Mouse (Mus musculus) lung, postnatal 14 days (tissue): Measurements from ENCODE around the gene Llcfc1.

Experiments used
- DNase-seq: peaks from one replicate; pipeline ENCODE4 v3.0.0; 2021

Llcfc1 gene

DNA sequence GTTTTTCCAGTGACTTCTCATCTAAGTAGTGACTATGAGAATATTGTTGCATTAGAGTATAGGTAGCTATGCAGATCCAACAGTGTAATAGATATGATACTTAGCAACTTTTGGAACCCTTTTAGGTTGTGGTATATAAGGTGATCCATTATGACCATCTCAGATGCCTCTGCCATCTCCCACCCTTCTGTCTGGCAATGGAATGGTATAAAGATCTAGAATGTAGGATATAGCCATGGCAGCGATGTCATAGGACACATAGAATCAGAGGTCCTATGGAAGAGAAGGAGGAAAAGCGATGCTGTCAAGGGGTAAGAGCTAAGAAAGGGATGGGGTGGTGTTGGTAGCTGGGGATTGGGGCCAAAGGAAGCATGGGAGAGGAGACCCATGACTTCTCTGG lies at the start of gene Llcfc1:
TSS of gene Llcfc1 (plus strand) at position 301 of the 400 bp plus-strand sequence.
- no peak for DNase-seq

GRCm38 (mm10) chr6:41635211-41635610 lies 49.0 kb upstream of the Llcfc1 start:
- DNase-seq = no peak

GRCm38 (mm10) chr6:41636178-41636577 lies 48.1 kb upstream of the Llcfc1 start, which contains the start of gene Trpv6:
TSS of gene Trpv6 (minus strand) at chr6:41636405.
- DNase-seq = peak; percentile 21

DNA sequence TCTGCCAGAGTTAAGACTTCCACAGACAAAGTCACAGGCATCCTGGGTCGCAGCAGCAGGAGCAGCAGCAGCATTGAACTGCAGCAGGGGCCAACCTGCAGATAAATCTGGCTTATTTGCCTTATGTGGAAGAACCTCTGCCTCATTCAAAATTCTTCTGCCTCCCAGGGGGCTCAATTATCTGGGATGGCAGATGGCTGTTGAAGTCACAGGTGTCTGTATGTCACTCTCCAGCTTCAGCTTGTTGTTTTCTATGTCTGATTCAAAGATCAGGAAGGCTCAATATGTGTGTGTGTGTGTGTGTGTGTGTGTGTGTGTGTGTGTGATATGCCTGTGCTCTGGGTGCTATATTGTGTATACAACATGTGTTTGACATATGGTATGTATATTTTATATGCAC lies 46.8 kb upstream of the Llcfc1 start:
- DNase-seq = no peak

DNA sequence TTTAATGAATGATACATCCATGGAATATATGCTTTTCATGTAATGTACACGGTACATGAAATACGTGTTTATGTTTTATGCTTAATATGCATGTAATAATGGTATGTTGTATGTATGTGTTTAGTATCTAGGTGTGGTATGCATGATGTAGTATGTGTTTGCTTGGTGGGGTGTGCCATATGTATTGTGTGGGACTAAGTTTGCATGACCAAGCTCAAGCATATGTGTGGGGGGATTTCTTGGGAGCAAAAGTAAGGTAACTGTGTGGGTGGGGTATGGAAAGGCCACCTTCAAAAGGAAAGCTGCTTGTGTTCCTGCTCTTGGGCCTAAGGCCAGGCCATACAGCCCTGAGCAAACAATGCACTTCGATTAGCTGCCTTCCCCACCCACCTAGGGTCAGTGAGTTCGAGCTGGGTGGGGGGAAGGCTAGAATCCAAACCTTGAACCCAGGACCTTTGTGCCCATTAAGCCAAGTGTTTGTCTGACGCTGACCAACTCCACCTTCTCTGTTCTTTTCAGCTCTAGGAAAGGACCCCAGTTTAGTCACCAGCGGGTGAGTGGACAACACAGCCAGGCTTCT lies 46.2 kb upstream of the Llcfc1 start:
- DNase-seq = no peak

DNA sequence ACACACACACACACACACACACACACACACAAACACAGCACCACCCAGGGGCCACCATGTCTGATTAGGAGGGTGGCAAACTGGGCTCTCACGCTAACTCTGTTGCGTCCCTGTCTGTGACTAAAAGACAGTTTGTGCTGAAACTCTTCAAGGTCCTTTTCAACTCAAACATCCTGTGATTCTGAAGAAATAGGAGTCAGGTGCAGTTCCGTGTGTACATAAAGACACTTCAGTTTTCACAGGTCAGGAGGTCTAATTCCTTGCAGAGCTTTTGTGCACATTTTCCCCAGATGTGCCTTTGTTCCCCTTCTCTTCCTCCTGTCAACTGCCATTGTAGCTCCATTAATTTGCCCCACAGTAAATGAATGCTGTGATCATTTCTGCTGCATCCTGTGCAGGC lies 43.8 kb upstream of the Llcfc1 start:
- no peak for DNase-seq

DNA sequence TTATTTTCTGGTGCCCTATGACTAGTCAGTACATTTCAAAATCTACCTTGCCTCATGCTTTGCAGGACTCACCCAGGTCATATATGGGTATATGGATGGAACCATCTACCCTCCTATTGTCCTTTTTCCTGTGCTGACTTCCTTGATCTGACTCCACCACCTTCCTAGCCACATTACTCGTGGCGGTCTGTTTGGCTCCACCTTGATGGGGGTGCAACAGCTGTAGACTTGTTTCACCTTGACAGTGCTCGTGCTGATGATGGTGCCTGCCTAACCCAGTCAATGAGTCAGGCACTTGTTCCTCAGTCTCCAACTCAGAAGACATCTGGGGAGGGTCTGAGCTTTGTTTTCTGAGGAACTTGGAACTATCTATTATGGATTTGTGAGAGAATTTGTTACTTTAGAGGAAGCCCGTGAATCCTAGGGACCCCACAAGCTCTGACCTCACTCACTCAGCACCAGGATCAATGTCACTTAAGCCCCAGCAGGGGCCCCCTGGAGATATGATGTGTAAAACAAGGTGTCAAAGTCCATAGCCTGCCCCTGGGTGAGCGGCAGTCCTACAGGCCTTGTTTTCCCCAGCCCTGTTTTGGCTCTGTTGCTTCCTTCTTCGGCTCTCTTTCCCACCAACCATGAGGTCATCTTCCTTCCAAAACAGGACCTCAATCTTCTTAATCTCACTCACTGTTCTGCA lies 42.9 kb upstream of the Llcfc1 start:
- DNase-seq = no peak

GRCm38 (mm10) chr6:41642765-41643164 lies 41.5 kb upstream of the Llcfc1 start:
- no peak for DNase-seq

DNA sequence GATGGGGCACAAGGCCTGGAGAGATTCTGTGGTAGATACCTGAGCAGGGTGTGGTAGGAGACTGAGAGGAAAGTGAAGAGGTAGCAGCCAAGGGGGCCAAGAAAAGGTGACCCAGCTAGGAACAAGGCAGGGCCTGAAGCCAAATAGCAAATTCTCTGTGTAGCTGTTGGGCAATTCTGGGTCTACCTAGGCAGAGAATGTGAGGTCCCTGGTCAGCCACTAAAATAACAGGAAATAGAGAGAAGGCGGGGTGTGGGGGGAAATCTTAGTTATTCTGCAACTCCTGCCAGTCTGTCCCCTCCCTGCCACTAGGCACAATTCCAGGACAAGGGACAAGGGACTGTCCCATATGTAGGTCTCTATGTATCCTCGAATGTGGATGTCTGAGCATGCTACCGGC lies 41.0 kb upstream of the Llcfc1 start:
- peak; percentile 30 for DNase-seq

DNA sequence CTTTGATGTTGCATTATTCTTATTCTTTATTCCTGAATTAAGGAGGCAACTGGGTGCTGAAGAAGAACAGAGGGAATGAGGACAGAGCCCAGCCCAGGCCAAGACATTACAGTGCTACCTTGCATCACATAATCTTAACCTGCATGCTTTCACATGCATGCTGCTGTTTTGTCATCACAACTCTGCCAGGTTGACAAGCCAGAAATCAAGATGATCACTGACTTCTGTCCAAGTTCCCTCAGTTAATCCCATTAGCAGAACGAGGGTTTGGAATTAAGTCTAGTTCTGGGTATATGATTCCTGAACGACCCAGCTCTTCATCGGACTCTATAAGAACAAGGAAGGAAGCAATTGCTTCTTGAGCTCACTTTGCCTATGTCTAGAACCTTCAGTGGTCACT lies 38.0 kb upstream of the Llcfc1 start:
- DNase-seq = no peak

- no peak for DNase-seq
These were observed 37.6 kb upstream of the Llcfc1 start for GRCm38 (mm10) chr6:41646672-41647071.

- no peak for DNase-seq
These were observed 31.1 kb upstream of the Llcfc1 start for GRCm38 (mm10) chr6:41653173-41653572.

DNA sequence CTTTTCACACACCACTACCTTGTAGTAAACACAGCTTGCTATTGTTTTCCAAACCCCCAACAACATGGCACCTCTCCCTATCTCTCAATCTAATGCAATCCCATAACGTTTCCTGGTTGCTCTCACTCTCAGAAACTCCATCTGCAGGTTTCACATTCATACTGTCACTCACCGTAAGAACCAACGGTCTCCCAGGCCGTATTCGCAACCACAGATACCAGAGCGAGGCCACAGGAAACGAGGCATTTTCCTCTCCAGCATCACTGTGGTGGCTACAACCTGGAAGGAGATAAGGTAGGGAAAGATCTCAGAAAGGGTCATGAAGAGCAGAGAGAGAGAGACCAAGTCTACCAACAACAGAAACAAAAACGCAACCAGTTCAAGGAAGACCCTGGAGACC lies 29.6 kb upstream of the Llcfc1 start:
- DNase-seq = no peak

- DNase-seq = no peak
These were observed 25.7 kb upstream of the Llcfc1 start for GRCm38 (mm10) chr6:41658487-41658886.

GRCm38 (mm10) chr6:41662320-41662719 lies 21.9 kb upstream of the Llcfc1 start:
- peak; percentile 20 for DNase-seq

DNA sequence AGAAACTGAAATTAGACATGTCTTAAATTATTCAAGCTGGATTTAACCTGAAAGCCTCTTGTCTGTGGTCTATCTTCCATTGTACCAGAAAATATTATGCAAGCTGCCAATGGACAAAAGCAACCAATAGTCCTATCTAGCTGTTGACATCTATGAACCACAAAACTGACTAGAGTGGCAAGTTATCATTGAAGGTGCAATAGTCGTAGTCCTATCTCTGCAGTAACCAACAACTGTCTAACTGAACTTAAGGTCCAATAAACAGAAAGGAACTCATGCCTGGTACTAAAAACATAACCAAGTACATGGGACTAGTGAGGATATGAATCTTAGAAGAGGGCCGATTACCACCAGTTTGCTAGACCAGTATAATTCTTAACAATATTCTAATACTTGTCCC lies 7.7 kb upstream of the Llcfc1 start:
- no peak for DNase-seq

DNA sequence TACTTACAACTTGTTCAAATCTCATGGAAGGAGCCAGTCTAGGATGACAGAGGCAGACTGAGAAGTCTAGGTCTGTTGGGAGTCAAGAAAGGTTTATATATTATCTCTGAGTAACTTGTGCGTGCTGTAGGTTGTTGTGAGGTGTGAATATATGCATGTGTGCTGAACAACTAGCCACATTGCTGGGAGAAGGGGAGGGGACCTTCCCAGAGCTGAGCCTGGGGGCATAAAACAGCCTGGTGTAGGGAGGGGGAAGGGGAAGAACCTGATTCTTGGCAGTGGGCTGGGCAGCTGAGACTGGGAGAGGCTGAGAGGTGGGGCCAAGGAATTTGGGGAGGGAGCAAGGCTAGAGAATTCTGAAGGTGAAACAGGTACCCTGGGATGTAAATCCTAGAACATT lies 3.6 kb upstream of the Llcfc1 start, which contains the start of gene Trpv5:
TSS of gene Trpv5 (minus strand) at position 101 of the 400 bp plus-strand sequence.
- no peak for DNase-seq

DNA sequence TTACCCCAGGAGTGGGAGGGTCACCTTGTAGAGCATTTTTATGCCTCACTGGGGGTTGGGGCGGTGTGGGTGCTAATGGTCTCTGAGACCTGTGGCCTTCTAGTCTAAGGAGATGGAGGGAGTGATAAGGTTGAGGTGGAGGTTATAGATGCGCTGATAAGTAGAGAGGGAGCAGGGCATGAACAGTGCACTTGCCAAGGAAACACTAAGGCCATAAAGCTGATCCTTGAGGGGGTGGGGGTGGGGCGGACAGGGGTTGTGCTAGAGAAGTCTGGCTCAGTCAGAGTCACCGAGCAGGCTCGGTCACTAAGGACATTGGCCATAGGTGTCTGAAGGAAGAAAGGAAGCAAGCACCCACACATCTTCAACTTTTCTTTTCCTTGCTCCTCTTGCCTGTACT lies 2.6 kb upstream of the Llcfc1 start:
- DNase-seq = no peak

GRCm38 (mm10) chr6:41684911-41685310 lies 680 bp downstream of the Llcfc1 start:
- no peak for DNase-seq

DNA sequence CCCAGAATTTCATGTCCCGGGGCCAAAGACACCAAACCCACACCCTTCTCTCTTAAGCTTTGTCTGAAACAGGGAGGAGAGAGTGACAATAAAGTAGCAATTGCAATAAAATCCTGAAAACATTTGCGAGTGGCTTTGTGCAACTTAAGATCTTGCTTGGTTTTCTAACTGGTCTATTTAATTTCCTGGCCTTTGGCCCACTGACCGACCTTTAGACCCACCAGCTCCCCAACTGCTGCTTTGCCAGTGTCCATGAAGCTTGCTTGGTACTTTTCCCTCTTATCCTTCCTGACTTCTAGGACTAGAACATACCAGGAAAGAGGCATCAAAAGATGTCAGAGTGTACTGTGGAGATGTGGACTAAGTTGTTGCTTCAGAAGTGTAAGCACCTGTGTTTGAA lies 1.4 kb downstream of the Llcfc1 start:
- DNase-seq = no peak

GRCm38 (mm10) chr6:41692200-41692599 lies 8.0 kb downstream of the Llcfc1 start:
- DNase-seq = no peak

- no peak for DNase-seq
These were observed 10.2 kb downstream of the Llcfc1 start for GRCm38 (mm10) chr6:41694407-41694806.

DNA sequence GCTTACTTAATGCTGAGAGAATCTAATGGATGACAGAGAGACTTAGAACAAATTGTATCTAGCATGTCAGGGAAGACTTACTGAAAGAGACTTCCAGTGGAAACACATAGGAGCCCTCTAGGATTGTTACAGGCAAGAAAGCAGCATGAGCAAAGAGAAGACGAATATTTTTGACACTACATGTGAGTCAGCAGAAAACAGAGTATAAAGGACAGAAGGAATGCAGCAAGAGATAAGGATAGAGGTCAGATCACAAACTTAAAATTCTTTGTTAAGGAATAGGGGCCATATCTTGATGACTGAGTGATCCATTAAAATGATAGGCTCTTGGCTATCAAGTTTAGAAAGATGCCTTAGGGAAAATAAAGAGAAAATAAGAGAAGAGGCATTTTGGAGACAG lies 17.0 kb downstream of the Llcfc1 start:
- no peak for DNase-seq

GRCm38 (mm10) chr6:41702928-41703327 lies 18.7 kb downstream of the Llcfc1 start:
- peak; percentile 22 for DNase-seq

DNA sequence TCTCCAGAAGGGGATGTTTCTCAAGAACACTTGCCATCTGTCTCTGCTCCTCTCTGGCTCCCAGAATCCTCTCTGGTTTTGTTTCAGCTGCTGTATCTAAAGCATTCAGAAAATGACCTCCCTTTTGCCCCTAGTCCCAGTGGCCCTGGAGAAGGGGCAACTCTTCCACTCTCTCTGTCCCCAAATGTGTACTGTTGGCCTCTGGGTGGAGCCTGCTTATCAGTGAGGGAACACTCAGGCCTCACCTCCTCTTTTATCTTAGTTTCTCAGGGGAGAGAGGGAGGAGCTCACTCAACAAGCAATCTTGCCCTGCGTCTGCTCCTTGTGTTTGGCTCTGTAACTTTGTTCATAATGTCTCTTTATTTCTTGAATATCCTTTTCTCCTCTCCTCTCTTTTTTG lies 19.9 kb downstream of the Llcfc1 start, which contains the start of gene Kel:
TSS of gene Kel (minus strand) at position 217 of the 400 bp plus-strand sequence.
- no peak for DNase-seq
